Mouse (Mus musculus): ENCODE results near the gene Lmntd1.

Lmntd1 gene

DNA sequence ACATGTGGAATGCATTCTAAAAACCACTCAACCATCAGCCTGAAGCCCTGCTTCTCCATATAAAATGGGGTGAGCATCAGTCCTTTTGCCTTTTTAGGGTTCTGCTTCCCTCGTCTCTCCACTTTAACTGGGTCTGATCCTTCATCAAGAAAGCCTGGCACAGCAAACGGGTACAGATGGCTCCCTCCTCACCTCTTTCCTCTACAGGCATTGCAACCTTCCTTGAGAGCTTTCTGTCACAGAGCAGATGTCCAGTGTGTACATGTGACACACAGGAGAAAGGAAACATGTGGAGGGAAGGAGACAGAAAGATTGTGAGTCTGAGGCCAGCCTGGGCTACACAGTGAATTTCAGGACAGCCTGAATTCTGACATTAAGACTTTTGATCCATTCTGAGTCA is 125.9 kb downstream of the Lmntd1 start:
- no peak for DNase-seq (ENCODE audit: low read depth, low spot score)

DNA sequence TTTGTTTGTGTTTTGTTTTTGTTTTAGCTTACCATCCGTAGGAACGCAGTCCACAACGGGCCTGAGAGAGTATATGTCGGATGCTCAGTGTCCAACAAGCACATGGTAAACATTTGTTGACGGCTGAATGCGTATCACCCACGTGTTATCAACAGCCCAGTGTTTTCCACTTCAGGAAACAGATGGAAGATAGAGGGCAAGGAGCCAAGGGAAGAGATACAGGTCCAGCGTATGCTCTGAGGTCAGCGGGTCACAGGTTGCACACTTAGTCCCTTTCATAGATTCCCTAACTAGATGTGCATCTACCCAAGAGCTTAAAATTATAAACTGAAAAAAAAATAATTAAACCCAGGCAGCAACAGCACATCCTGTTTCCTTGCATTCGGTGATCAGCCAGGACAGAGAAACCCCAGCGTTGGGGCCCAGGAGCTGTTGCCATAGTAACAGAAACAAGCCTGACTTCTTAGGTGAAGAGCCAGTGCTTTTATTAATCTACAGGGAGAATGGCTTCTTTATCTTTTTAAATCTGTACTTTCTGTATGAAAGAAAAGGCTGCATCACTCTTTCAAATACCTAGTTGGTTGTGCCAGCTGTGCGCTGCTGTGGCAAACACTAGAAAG is 128.0 kb downstream of the Lmntd1 start:
- no peak for DNase-seq (ENCODE audit: low read depth, low spot score)

DNA sequence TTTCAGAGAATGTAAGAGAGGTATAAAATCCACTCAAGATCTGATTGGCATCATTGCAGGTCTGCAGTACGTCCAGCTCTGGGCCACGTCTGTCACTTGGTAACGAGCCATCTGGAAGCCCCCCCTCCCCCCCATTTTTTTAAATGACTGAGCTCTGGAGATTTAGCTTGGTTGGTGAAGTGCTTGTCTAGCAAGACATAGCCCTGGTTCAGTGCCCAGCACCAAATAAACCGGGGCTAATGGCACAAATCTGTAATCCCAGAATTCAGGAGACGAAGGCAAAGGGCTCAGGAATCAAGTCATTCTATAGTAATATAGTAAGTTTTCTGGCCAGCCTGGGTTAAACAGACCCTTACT is 130.8 kb downstream of the Lmntd1 start:
- no peak for DNase-seq (ENCODE audit: low read depth, low spot score)

DNA sequence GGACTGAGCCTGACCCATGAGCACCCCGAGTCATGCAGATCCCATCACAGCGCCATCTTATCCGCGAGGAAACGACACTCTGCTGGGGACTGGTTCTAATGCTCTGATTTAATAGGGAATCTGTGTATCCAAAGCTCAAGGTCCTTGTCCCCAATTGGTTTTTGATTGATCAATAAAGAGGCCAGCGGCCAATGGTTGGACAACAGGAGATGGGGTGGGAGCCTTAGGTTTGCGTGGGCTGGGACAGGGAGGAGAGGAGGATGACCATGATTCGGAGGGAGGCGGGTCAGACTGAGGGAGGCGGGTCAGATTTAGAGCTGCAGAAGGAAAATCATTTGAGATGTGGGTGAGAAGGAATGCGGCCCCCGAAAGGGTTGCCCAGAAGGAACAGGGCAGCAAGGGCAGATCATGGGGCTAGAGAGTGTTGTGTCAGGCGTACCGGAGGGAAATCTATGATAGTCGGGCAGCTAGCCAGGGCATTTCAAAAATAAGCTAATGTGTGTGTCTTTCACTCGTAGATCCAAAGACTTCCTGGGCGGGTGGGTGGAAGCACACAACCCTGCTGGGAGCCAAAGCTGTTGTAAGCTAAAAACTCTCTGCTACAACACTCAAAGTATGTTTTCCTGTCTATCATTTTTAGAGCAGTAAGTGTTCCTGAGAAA is 131.3 kb downstream of the Lmntd1 start:
- no peak for DNase-seq (ENCODE audit: low read depth, low spot score)

DNA sequence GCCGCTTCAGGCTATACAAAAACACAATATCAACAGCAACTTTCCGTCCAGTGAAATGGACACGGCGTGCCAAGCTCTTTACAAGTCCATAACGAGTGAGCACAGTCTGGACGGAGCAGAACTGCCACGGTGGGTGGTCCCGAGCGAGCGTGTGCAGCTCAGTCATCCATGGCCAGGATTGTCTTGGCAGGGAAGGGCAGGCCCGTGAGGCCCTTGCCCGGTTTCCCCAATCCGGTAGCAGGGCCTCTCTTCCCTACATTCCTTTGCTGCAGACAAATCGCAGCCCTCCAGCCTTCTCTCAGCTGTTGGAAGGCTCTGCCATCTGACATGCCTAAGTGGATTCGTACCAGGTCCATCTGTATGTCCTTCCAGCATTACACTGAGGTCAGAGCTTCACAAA is 132.2 kb downstream of the Lmntd1 start:
- DNase-seq (ENCODE audit: low read depth, low spot score) = no peak

DNA sequence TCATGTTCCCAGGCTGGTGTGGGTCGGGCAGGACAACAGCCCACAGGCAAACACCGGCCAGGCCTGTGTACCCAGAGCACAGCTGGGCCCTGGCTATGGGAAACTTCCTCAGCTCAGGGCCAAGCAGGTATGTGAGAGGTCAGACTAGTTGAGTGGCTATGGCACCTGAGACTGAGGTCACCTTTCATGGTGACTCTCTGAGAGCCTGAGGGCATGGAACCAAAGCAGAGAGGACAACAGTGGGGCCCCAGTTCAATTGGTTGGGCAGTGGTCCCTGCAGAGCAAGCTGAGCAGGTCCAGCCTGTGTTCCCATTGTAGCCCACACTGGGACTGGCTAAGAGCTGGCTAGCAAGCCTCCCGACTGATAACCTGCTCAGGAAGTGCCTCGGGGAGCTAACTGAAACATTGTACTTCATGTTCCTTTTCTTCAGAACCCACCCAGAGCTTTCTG is 135.3 kb downstream of the Lmntd1 start:
- no peak for DNase-seq (ENCODE audit: low read depth, low spot score)

DNA sequence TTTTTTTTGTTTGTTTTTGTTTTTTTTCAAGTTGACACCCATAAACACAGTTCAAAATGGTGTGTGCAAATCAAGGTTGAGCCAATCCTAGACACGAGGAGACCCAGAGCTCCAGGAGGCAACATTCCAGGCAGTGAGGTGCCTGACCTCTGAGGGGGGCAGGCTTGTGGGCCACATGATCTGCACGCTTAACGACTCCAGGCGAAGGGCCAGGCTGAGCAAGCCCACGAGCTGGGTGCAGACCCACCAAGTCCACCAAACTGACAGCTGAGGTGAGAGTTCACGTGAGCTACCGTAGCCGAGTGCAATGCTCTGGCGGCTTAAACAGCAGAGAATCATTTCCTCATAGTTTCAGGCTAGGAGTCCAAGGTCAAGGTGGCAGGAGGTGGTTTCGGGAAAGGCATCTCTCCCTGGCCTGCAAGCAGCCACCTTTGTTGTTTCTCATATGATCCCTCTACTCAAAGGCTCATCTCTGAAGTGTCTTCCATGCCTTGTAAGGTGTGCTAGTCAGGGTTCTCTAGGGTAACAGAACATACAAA is 136.7 kb downstream of the Lmntd1 start:
- no peak for DNase-seq (ENCODE audit: low read depth, low spot score)

DNA sequence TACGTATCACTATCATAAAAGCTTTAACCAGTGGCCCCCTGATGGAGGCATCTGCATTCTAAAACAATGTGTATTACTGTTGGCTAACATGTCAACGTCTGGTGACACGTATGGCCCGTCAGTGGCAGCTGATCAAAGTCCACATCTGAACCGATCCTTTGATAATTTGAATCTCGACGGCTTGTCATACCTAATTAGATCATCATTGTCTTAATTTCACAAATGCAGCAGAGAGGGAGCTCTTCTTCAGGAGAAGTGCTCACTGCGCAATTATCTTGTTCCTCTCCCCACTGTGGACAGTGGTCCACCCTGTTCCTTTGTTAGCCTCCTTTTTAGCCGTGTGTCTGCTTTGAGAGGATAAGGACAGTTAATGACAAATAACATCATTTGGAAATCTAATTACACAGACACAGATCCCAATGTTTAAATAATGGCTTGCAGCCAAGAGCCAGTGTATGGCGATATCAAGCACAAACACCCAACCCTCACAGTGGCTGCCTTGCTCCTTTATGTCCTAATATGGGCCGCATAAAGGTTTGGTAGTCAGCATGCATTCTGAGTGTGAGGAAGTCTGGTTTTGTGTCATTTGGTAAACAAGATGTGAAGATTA is 142.4 kb downstream of the Lmntd1 start:
- DNase-seq (ENCODE audit: low read depth, low spot score) = no peak

DNA sequence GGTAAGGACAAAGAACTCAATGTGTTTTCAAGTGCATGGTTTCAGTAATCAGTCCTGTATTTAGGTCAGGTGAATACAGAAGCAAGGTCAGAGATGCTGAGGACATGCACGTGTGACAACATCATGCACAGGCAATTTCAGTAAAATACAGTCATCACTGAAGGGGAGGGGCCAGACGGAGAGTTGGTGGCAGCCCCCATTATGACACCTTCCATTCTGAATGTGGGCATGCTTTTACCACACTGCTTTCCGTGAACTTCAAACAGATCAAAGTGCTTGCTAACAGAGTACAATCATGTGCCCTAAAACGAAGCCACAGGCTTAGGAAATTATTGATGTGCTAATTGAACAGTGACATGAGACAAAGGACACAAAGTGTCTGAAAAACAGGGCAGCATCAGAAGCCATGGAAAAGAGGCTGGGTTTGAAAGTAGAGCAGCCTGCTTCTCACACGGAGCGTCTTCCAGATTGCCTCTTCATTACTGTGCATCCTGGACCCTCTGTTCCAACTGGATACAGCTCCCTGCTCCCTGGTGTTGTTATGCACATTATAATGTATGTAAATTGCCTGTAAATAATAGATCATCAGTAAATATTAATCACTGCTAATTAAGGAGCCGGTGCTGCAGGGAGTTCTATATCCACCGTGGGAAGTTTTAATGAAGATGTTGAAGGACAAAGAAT is 144.7 kb downstream of the Lmntd1 start:
- DNase-seq (ENCODE audit: low read depth, low spot score) = no peak

DNA sequence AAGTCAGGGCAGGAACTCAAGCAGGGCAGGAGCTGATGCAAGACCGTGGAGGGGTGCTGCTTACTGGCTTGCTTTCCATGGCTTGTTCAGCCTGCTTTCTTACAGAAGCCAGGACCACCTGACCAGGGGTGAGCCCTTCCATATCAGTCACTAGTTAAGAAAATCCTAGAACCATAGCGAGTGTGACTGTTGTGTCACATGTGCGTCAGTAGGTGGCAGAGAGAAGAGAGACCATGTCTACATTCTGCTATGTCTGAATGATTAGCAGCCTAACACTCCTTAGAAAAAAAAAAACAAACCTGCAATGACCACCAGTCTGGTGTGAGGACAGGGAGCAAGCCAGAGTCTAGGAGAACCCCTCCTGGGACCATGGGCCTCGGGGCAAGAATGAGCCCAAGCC is 150.1 kb downstream of the Lmntd1 start:
- no peak for DNase-seq (ENCODE audit: low read depth, low spot score)

DNA sequence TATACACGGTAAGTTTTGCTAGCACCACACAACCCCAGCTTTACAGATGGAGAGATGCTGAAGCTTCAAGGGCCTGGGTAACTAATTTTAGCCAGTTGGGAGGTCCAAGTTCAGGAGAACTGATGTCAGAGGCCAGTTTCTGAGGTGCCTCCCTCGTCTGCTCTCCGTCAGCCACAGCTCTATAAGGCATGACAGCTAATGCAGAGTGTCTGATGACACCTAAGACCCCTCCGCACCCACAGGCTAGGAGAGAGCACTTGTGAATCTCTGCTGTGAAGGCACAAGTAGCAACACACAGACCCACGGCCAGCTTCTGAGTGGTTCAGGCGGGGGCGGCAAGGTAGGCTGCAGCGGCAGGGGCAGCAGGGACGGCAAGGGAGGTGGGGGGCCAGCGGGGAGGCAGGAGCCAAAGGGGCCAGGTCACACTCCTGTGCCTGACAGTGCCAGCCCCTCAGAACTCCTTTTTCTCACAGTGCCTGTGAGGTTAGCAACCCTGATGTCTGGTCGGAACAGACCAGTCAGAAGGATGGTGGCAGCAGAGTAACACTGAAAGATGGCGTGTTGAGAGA is 151.4 kb downstream of the Lmntd1 start:
- DNase-seq (ENCODE audit: low read depth, low spot score) = no peak

DNA sequence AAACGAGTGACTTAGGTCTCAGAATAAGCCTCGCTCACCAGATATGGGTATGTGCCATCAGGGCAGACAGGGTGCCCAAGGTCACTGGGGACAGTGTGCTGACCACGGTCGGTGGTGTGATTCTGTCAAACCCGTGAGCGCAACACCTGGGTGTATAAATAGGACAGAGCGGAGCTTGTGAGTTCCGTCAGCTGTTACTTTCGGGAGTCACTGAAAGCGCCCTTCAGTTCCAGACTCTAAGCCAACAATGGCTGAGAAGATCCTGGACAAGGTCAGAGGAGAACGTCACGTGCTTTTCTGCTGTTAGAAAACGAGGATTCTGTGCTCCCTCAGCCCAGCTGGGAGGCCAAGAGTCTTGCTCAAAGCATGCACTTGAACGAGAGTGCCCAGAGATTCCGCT is 157.1 kb downstream of the Lmntd1 start:
- no peak for DNase-seq (ENCODE audit: low read depth, low spot score)

DNA sequence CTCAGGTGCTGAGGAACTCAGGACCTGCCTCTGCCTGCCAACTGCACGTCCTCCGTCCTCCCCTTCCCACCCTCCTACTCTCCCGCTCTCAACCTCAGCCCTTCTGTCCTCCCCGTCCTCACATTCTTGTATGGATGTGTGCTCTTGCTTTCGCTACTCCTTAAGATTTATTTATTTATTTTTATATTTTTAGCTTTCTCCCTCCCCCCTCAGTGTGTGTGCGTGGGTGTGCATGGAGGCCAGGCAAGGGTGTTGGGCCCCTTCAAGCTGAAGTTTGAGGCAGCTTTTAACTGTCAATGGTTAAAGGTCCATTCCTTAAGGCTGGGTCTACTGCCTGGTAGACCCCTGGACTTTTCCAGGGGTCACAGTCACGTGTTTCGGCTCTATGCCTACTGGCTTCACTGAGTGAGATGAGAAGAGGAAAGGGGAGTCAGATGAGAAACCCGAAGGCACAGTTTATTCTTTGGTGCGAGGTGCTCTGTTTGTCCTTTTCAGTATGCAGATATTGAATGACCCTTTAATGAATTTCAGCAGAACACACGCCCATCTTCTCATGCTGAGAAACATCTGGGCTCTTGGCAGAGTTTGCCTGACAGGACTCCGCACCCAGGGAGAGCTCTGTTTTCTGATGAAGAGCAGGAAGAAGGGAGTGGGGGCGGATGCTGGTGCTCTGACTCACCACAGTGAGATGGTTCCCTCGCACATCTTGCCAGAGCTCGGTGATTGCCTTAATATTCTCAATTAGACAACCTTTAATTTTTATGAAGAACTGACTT is 163.3 kb downstream of the Lmntd1 start:
- no peak for DNase-seq (ENCODE audit: low read depth, low spot score)

DNA sequence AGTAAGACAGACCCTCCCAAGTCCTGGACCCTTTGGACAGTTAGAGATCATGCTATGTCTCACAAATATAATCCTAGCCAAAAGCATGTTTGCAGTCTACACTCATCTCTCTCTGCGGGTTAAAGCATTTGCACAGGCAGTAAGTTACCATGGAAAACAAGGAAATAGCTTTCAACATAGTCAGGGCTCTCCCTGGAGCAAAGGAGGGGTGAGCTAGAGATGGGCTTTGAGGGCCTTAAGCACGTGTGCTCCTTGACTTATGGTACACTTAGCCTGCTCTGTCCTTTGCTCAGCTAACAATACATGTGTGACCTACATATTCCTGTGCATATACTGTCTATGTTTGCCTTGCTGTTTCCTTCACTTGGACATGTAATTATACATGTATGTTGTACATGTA is 165.8 kb downstream of the Lmntd1 start:
- DNase-seq (ENCODE audit: low read depth, low spot score) = no peak

DNA sequence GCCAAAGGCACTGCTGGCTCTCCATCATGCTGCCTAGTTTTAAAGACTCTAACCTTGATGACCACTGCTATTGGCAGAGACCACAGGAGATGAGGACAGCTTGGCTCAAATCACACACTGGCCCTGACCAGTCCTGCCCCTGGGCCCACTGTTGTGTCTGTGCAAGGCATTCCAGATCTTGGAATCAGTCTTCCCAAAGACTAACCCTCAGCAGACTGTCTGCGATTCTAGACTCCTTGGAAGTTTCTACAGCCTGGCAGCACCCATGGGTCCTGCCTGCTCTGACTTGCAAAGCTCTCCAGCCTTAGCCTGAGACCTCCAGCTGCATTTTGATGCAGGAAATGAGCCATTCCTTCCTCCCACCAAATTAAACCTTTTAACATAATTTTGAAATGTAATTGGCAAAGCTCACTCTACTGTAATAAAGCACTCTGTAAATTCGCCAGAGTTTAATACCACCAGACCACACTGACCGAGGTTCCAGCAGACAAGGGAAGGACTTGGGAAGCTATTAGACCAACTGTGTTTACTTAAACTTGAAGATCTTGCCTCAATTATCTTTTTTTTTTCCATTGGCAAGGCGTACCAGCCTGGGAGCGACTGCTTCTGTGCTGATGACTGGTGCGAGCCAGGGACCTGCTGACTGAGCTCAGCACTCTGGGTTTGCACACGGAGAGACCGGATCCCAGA is 168.2 kb downstream of the Lmntd1 start:
- DNase-seq (ENCODE audit: low read depth, low spot score) = no peak

DNA sequence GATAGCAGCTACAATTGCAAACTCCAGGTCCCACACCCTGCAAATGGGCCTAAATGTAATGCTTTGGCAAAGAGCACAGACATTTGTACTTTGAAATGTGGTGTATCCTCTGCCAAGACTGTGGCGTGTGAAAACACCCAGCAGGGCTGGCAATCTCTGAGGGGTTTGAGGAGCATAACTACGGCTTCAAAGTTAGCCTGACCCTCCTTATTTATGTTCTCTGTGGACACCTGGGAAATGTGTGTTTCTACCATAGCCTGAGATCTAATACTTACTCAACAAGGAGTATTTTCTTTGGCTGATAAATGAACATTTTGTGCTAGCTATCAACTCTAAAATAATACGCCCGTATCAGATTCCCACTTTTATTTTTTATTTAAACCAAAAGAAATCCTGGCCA is 168.7 kb downstream of the Lmntd1 start:
- no peak for DNase-seq (ENCODE audit: low read depth, low spot score)

DNA sequence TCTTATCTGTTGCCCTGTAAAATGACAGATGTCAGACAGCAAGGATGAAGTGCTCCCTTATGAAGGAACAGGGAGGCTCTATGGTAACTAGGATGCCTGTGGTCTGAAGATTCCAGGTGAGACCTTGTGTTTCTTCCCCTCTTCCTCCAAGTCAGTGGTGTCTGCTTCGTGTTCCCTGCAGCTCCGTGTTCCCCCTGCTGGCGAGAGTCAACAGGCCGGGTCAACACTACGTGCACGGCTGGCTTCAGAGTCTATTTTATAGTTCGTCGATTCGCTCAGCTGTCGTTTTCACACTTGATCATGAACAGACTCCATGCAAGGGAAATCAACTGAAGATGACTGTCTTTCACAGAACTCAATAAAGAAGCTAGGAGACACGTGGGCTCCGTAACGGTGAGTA is 171.3 kb downstream of the Lmntd1 start:
- DNase-seq (ENCODE audit: low read depth, low spot score) = no peak

DNA sequence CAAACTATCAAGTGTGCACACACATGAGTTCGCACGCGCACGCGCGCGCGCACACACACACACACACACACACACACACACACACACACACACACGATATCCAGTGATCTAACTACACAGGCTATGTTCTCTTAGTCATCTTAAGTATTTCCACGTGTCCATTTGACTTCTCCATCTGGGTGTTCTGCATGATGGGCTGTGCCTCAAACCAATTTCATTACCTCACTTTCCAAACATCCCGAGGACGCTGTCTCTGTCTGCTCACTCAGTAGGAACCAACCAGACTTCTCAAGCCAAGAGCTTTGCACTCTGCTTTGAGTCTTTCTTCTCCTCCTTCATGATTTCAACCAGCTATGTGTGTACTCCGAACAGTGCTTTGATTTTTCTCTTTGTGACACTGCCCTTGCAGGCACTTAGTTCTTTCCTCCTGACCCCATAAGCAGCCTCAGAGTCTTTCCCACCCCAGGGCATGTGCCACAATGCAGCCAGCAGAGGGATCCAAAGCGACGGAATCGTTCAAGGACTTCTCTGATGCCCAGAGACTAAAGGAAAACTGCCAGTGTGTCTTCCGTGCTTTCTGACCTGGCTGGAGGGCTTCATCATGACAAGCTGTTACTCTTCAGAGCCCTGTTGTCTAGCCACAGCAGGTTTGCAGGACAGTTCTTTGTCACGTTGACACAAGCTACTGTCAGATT is 172.6 kb downstream of the Lmntd1 start:
- no peak for DNase-seq (ENCODE audit: low read depth, low spot score)

DNA sequence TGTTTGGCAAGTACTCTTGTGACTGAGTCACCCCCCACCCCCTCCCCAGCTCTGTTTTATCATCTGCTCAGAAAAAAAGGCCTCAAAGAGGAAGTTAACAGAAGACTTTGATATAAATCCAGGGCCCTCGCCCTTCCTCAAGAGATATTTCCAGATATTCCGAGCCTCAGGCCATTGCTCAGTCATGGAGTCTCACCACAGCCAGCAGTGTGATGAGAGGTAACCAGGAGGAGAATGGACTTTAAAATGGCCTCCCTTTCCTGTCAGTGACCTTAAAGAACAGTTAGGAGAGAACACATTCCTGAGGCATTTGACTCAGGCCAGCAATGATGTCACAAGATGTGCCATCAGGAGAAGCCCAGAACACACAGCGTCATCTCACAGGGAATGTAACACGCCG is 175.3 kb downstream of the Lmntd1 start:
- no peak for DNase-seq (ENCODE audit: low read depth, low spot score)

DNA sequence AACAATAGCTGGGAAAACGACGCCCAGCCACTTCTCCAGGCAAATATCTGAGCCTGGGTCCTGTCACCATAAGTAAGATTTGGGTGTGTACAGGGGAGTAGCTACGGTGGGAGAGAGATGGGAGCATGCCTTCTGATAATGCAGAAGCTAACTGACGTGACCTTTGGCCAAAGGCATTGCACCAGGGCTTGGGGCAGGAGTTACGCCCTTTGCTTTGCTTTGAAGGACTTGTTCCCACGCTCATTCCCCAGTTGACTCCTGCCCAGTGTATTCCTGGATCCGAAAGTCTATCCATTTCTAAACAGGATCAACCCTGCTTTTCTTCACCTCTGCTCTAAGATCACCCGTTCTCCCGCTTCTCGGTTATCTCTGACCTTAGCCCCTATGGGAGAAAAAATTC is 178.4 kb downstream of the Lmntd1 start:
- no peak for DNase-seq (ENCODE audit: low read depth, low spot score)
